Mouse (Mus musculus) layer of hippocampus, adult 9-11 months (tissue): Measurements from ENCODE around the gene Tshz2.

ENCODE experiments used
- DNase-seq: peaks from one replicate; pipeline ENCODE4 v3.0.0; 2022

Tshz2 gene

GRCm38 (mm10) chr2:169633491-169634289, 877 bp downstream of the Tshz2 start:
- no peak for DNase-seq

GRCm38 (mm10) chr2:169634619-169635382, 2.0 kb downstream of the Tshz2 start:
- no peak for DNase-seq

- DNase-seq, result no peak
Observed at GRCm38 (mm10) chr2:169635428-169635827, 2.6 kb downstream of the Tshz2 start.

GRCm38 (mm10) chr2:169636414-169636813, 3.6 kb downstream of the Tshz2 start:
- DNase-seq, result no peak

- no peak for DNase-seq
Observed at GRCm38 (mm10) chr2:169641547-169641946, 8.7 kb downstream of the Tshz2 start.

GRCm38 (mm10) chr2:169642420-169642819, 9.6 kb downstream of the Tshz2 start:
- DNase-seq, result no peak

GRCm38 (mm10) chr2:169647091-169647490, 14.3 kb downstream of the Tshz2 start:
- no peak for DNase-seq

GRCm38 (mm10) chr2:169649262-169649885, 16.6 kb downstream of the Tshz2 start:
- DNase-seq, result no peak

GRCm38 (mm10) chr2:169653282-169653681, 20.5 kb downstream of the Tshz2 start:
- no peak for DNase-seq

- DNase-seq, result no peak
Observed at GRCm38 (mm10) chr2:169663792-169664191, 31.0 kb downstream of the Tshz2 start.

GRCm38 (mm10) chr2:169671264-169671663, 38.5 kb downstream of the Tshz2 start:
- no peak for DNase-seq

GRCm38 (mm10) chr2:169673786-169674185, 41.0 kb downstream of the Tshz2 start:
- no peak for DNase-seq

GRCm38 (mm10) chr2:169674209-169674608, 41.4 kb downstream of the Tshz2 start:
- no peak for DNase-seq

GRCm38 (mm10) chr2:169679264-169679663, 46.5 kb downstream of the Tshz2 start:
- DNase-seq, result no peak

- DNase-seq, result no peak
Observed at GRCm38 (mm10) chr2:169679951-169680350, 47.1 kb downstream of the Tshz2 start.

- DNase-seq, result no peak
Observed at GRCm38 (mm10) chr2:169685260-169685659, 52.4 kb downstream of the Tshz2 start.

GRCm38 (mm10) chr2:169685747-169686146, 52.9 kb downstream of the Tshz2 start:
- no peak for DNase-seq

GRCm38 (mm10) chr2:169686697-169687430, 54.1 kb downstream of the Tshz2 start:
- DNase-seq, result no peak

GRCm38 (mm10) chr2:169690054-169690453, 57.2 kb downstream of the Tshz2 start:
- no peak for DNase-seq

GRCm38 (mm10) chr2:169694494-169694893, 61.7 kb downstream of the Tshz2 start:
- no peak for DNase-seq

GRCm38 (mm10) chr2:169695025-169695424, 62.2 kb downstream of the Tshz2 start:
- DNase-seq, result no peak

GRCm38 (mm10) chr2:169699141-169699540, 66.3 kb downstream of the Tshz2 start:
- DNase-seq, result no peak
